Mouse (Mus musculus): ENCODE measurements at regions not wholly inside any gene's neighbourhood (a gene's known extent, or its start where the extent isn't known, plus 50 kb on each side); places are given as distances from the start of the nearest gene placed in this dataset.

DNA sequence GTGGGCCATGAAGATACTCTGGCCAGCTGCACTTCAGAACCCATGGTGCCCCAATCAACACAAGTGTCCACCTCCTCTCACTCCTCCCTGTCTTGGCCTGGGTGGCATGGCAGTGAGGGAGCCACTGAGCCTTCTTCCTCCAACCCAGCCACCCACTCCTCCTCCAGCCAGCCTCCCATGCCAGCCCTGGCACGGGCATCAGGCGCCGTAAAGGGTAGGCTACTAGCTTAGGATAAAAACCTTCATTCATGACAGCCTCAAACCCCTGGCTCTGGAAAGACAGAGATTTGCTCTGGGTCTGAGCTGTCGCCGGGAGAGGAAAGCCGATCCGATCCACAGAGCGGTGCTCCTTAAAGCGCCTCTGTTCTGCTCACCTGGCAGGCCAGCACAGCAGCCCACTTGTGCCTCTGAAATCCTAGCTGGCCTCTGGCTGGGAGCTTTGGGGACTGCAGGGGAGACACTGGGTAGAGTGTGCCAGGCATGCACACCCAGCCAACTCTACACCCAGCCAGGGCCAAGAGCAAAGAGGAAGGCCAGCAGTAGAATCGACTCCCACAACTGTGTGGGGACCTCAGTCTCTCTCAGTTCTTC lies 268.2 kb upstream of the Zmiz1 start:
- no peak for DNase-seq
- intact Hi-C loops (cut with DNase I) = no loop called here

DNA sequence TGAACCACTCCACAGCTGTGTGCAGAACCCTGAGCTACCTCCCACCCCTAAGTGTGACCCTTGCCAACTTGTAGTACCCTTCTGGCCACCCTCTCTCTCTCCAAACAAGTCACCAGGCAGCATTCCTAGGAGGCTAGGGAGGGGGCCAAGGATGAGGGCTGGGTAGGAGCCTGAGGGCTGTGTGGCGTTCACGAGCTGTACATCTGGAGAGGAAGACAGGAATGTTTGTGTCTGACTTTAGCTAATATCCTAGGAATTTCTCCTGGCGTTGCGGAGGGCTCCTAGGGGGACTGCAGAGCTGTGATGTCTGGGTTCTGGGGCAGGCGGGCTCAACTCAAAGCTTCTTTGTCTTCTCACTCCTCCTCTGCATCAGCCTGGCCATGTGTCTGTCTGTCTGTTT lies 262.2 kb upstream of the Zmiz1 start:
- intact Hi-C loops (cut with DNase I) = no loop called here
- DNase-seq = no peak

DNA sequence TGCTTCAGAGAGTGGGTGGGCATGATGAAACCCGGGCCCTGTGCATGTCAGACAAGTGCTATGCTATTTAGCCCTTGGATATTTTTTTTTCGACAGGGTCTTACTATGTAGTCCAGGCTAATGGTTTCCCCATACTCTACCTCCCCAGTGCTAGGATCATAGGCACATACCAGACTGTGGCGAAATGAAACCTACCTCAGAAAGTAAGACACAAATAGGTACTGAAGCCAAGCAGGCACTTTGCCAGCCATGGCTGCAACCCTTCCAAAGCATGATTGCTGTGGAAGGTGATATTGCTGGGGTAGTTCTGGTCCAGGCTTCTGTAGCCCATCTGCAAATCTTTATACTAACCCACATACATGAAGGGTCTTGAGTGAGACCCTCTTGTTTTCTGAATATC lies 259.1 kb upstream of the Zmiz1 start:
- DNase-seq = no peak
- intact Hi-C loops (cut with DNase I) = no loop called here

DNA sequence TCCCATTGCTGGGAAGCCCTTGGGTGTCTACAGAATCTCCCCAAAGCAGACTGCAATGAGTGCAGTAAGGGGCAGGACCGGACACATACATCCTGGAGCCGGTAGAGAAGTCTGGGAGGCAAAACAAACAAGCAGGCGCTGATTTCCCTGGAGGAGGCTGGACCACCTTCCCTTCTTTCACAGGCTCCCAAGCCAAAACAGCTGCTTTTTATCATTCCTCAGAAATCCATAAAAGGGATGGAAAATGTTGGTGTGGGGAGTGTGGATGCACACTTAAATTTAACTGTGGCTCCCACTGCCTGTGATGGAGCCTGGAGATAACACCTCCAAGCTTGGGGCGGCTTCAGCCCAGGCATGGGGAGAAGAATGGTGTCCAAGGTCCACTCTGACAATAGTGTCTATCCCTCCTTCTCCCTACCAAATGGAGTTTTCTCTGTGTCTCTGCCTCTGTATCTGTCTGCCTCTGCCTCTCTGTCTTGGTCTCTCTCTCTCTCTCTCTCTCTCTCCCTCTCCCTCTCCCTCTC lies 258.3 kb upstream of the Zmiz1 start:
- intact Hi-C loops (cut with DNase I) = no loop called here
- DNase-seq = no peak

DNA sequence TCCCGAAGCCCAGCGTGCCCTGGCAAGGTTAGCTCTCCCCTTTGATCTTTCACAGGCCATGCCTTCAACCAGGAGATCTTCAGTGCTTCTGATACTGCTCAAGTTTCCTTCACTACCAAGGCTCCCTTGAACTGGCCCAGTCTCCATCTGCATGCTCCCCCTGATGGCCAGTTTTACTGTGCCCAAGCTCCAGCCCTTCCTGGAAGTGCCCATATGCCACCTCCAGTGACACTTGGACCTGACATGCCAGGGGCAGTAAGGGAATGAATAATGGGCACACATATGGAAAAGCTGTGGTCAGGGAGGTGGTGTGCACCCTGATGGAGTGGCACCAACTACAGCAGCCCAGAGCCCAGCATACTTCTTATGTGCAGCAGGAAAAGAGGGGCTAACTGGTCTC lies 256.7 kb upstream of the Zmiz1 start:
- intact Hi-C loops (cut with DNase I) = no loop called here
- DNase-seq = no peak

DNA sequence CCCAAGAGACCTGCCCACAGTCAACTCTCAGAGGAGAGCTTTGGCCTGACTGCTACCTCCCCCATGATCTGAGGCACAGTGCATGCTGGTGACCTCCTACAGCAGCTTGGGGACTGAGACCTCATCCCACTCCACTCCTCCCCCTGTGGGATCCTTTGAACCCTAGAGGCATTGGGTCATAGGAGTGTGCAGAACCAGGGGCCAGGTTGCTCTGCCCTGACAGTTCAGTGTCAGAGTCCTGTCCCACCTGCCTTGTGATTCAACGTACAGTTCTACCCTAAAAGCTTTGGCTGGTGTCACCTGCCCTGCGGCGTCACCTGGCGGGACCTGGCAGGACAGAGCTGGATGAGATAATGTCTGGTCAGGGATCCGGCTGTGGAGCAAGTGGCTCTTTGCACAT lies 254.9 kb upstream of the Zmiz1 start:
- intact Hi-C loops (cut with DNase I) = no loop called here
- DNase-seq = no peak

DNA sequence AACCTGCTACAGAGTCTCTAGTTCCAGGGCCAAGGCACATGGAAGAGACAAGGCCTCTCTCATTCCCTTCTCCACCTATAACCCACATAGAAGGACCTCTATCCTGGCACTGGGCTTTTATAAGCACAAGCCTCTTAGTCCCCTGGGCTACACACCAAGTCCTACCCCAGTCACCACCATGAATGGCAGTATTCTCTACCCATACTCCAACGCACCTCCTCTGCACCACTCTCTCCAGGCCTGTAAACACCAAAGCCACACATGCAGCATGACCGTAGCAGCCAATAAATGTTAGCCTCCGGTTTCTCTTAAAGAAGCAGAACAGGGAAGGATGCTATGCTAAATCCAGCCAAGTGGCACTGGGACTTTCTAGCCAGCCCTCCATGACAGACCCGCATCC lies 252.1 kb upstream of the Zmiz1 start:
- intact Hi-C loops (cut with DNase I) = no loop called here
- DNase-seq = no peak

DNA sequence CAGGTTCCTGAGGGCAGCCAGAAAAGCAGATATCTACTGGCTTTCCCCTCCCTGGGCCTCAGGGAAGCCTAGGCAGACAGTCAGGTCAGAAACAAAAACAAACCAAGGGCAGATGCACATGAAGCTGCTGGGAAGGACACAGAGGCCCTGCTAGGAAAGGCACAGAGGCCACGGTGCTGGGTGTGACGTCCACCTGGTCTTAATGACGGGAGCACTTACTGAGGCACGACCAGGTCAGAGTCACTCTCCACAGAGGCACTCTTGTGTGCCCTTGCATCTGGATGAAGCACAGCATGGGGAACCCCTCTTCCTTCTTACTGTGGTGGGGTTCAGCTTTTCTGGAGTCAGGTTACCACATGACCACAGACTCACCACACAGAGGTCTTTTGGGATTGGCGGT lies 251.6 kb upstream of the Zmiz1 start:
- intact Hi-C loops (cut with DNase I) = no loop called here
- DNase-seq = no peak

DNA sequence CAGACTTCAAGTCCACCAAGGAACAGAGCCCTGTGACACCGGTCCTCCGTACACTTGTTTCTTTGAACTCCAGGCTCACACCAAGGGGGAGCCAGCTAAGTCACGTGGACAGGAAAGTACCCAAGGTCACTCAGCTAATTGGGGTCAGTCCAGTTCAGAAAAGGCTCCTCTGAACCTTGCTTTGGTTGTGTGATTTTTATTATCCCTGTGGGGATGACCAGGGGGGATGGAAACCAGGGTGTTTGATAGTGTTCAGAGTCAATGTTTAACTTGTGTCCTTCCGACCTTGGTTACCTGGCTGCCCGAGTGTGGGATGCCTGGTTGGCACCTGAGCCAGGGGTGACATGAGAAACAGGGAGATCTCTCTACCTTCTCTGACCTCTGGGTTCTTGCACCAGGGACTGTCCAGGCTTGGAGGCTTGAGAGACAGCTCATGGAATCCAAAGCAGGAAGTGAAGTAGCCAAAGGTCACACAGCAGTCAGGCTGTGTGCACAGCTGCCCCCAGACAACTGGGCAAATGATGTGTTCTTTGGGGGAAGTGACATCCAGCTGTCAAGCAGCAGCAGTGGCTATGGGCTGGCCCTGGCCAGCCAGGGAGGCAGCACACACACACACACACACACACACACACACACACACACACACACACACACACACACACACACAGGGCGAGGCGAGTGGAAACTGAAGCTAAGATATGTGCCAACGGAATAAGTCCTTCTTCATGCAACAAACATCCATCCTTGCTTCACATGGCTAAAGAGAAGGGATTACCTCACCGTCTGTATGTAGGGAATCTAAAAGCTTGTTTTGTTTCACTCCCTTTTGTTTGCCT lies 250.5 kb upstream of the Zmiz1 start:
- no peak for DNase-seq
- intact Hi-C loops (cut with DNase I) = no loop called here

DNA sequence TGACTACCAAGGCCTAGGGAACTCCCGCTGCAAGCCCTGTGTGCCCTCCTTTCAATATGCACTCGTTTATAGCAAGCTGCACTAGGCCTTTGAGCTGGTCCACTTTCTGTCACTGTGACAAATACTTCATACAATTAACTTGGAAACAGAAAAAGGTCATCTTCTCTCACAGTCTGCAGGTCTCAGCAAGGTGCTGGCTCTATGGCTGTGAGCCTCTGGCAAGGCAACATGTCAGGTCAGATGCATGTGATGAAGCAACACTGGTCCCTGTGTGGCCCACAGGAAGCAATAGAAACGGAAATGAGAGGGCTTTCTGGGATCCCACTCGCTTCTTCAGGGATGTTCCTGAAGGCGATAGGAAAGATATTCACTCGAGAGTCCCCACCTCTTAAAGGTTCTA lies 245.9 kb upstream of the Zmiz1 start:
- DNase-seq = no peak
- intact Hi-C loops (cut with DNase I) = no loop called here

DNA sequence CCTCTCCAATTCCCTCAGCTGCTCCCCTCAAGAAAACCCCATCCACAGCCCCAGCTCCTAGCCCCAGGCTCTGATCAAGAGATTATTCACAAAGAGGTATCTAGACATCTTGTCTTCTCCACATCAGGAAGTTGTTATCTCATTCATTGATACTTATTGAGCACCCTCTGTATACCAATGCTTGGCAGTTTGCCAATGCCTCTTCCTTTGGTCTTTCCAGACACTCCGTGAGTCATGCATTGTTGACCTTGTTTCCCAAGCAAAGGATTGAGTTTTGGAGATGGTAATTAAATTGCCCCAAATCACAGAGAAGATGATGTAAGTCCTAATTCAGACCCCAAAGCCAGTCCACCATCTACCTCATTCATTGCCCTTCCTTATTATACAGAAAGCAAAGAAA lies 235.9 kb upstream of the Zmiz1 start:
- DNase-seq = no peak
- intact Hi-C loops (cut with DNase I) = no loop called here

DNA sequence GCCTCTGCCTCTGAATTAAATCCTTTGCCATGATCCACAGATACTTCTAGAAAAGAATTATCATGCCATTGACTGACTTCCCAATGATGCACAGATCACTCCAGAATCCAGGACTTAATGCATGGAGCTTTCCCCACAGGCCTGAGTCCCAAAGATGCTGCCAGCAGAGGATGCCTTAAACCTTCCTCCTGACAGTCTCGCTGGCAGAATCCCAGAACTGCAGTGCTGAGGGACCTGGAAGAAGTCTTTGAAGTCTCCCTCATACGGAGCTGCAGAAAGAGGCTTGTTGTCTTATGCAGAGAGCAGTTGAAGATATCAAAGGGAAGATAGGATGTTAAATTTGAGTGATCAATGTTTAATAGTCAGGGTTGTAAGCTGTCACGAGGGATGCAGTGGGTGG lies 233.8 kb upstream of the Zmiz1 start:
- intact Hi-C loops (cut with DNase I) = loop anchor here (5.0 kb wide), 1 partner anchor 152 kb away; no protein-coding TSS in a partner anchor
- no peak for DNase-seq

DNA sequence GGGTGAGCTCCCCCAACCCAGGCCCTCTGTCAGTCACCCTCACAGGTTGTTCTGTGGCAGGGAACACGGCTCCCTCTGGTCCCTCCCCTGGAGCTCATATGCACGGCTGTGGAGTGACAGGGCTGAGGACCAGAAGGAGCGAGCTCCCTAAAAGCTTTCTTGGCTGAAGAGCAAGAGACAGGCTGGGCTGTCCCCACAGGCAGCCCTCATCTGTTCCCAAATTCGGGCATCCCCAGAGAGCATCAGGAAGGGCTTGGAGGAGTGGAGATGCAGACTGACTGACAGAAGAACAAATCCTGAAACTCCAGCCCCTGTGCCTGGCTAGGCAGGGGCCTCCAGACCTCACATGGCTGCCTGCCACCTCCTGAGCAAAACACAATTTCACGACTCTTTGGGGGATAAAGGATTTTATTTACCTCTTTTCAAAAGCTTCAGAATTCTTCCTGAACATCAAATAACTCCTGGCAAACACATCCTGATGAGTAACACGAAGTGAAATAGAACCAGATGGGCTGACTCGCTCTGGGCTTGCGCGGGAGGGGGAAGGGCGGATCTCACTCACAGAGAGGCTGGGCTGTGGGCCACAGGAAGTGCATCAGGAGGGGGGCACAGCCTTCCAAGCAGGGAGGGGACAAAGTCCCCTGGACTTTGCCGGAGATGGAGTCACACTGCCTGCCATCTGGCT lies 232.7 kb upstream of the Zmiz1 start:
- DNase-seq = peak; percentile 81 to 83
- intact Hi-C loops (cut with DNase I) = loop anchor here (5.0 kb wide), 1 partner anchor 151 kb away; no protein-coding TSS in a partner anchor

DNA sequence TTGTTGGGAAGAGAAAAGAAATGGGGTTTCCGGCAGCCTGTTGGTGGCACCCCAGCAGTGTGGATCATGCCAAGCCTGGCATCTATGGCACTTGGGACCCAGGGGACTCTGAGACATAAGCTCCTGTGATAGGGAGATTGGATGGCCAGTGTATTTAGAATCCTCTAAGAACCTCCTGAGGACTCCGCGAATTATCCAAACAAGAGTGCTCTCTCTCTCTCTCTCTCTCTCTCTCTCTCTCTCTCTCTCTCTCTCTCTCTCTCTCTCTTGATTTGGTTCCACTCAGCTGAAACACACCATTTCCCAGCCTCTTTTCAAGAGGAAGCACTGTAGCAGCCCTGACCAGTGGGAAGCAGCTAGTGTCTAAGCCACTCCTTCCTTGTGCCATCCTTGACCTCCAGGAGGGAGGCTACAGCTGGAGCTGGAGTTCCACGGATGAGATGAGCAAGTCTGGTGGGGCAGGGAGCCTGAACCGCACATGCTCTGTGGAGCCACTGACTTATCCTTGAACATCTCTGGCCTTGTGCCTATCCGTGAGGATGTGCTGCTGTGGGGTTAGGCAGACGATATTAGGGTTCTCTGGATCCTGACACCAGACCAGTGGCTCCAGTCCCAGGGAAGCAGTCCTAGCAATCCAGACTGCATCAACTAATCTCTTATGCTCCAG lies 232.0 kb upstream of the Zmiz1 start:
- intact Hi-C loops (cut with DNase I) = loop anchor here (5.0 kb wide), 1 partner anchor 150 kb away; no protein-coding TSS in a partner anchor
- DNase-seq = peak in 1 of 2 experiments; percentile 34

DNA sequence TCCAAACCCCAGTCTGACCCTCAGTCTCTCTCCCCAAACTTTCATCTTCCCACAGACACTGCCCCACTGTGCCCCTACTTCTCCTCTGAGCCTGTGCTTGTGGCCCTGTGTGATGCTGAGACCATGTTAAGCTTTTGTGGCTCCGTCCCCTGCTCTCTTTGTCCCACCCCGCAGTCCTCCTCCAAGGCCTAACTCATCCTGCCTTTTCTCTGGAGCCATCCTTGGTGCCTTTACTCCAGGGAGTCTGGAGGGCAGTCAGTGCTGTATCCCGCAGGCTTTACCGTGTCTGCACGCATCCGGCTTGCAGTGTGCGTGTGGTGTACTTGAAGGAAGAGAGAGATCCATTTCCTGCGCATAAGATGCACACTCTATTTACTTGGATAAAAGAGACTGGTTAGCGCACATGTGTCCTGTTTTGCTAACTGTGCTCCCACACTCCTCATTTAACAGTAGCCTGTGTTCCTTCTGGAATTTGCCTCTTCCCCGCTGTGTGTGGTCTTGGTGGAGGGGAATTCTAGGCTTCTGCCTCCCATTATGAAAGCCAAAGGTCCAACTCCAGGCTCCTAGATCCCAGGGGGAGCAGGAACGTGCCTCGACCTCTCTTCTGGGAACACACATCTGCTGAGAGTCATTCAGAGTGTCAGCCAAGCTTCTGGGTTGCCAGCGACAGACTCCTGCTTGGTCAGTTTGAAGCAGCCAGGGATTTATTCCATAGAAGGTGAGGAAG lies 230.5 kb upstream of the Zmiz1 start:
- DNase-seq = no peak
- intact Hi-C loops (cut with DNase I) = loop anchor here (5.0 kb wide), 1 partner anchor 149 kb away; no protein-coding TSS in a partner anchor

DNA sequence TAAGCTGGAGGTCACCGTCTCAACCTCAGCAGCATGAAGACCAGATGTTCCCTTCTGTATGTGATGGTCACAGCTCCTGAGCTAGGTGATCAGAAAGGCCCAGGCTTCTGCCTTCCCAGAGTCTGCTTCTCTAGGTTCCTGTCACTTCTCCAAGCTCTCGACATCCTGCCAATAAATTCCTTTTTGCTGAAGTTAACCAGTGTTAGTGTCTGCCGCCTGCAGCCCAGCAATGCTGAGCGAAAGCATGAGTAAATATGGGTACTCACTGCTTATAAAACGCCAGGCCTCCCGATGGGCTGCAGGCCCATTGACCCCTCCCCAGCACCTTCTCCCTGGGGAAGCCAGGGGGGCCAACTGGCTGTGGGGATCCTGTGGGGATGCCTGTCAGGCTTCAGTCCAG lies 229.4 kb upstream of the Zmiz1 start:
- peak in 1 of 2 experiments; percentile 43 for DNase-seq
- intact Hi-C loops (cut with DNase I) = loop anchor here (5.0 kb wide), 1 partner anchor 148 kb away; no protein-coding TSS in a partner anchor

DNA sequence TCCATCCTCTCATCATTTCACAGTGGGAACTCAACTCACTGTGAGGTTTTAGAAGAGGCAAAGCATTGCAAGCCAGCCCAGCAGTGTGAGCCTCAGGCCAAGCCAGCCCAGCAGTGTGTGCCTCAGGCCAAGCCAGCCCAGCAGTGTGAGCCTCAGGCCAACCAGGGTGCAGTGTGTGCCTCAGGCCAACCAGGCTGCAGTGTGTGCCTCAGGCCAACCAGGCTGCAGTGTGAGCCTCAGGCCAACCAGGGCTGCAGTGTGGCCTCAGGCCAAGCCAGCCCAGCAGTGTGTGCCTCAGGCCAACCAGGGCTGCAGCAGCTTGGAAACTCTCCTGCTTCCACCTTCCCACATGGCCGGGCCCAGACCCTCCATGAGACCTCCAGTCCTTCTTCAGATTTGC lies 227.1 kb upstream of the Zmiz1 start:
- intact Hi-C loops (cut with DNase I) = no loop called here
- no peak for DNase-seq

DNA sequence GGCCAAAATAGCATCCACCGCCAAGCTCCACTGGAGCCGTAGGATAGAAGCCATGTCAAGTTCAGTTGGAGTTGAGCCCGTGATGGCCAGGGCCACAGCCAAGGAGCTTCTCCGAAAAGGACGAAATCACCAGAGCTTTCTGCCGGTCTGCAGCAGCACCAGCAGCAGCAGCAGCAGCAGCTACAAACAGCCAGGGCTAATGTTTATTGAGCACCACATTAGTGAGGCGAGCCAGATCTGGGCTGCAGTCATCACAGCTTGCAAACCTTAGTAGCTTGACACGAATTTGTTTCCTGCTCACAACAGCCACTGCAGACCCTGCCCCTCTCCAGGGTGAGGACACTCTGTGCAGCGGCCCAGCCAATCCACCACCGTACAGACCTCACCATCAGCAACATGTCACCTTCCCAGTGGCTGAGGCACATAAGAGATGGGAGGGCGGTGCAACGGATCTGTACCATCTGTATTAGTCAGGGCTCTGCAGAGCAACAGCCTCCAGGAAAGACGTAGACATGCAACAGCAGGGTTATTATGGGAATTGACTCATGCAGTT lies 222.5 kb upstream of the Zmiz1 start:
- intact Hi-C loops (cut with DNase I) = no loop called here
- peak; percentile 35 to 42 for DNase-seq

DNA sequence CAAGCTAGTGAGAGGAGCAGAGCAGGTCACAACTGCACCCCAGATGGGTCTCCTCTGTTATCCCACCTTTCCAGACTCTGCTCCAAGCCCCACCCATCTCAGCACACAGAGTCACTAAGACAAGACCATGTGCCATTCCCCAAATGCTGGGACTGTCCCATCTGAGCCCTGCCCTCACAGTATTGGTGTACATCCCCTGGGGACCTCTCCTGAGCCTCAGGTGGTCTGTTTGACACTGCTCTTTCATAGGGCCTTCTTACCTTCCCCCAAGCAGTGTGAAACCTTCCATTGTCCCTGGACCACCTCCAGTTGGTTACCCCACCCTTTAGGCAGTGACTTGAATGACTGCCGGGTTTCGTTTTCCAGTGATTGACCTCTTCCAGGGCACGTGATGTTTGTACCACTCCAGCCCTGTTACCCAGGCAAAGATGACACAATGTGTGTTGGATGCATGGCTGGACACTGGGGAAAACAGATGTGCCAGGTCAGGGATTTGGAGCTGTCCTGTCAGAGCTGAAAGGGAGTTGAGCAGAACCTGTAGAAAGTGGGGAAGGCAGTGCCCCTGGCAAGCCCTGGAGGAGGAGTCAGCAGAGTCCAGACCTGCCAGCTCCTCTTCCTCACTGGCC lies 219.5 kb upstream of the Zmiz1 start:
- DNase-seq = no peak
- intact Hi-C loops (cut with DNase I) = no loop called here

All from heart, postnatal 36 days (tissue).